Mouse (Mus musculus): ENCODE results near the gene Mgrn1.

The Mgrn1 gene

GRCm38 (mm10) chr16:4940311-4940850 lies 54.3 kb downstream of the Mgrn1 start:
- no peak for DNase-seq (ENCODE audit: low spot score)

DNA sequence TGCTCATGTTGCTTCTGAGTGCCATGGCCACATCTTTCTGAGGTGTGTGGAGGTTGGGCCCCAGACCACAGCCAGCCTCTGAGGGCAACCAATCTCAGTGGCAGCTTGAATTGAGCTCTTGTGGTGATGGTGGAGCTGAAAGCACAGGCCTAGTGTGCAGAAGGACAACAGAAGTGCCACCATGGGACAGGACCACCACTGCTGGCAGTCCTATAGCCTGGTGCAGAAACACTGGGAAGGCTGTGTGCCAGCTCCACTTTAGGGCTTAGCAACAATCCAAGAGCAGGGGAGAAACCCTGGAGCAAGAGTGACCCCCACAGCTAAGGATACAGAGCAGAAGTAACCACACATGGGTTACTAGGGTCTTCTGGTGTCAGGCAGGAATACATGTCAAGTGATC lies 55.0 kb downstream of the Mgrn1 start:
- no peak for DNase-seq (ENCODE audit: low spot score)

DNA sequence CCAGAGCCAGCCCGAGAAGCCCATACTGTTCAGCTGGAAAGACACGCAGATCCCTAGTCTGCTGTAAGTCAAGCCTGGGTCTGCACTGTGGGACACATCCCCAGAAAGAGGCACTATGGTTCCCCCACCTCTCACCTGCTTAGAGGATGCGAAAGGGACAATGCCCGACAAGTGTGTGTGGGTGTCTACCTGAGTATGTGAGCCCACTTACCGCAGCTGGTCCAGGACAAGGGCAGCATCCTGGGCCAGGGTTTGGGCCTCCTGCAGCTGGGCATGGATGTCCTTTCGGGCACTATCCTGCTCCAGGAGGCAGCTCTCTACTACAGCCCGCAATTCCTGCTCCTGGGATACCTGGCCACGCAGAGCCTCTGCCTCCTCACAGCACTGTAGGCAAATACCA lies 56.8 kb downstream of the Mgrn1 start:
- DNase-seq (ENCODE audit: low spot score), result no peak

- DNase-seq (ENCODE audit: low spot score), result no peak
Measured at GRCm38 (mm10) chr16:4943431-4943830, 57.4 kb downstream of the Mgrn1 start.

- no peak for DNase-seq (ENCODE audit: low spot score)
Measured at GRCm38 (mm10) chr16:4945415-4945814, 59.4 kb downstream of the Mgrn1 start.

DNA sequence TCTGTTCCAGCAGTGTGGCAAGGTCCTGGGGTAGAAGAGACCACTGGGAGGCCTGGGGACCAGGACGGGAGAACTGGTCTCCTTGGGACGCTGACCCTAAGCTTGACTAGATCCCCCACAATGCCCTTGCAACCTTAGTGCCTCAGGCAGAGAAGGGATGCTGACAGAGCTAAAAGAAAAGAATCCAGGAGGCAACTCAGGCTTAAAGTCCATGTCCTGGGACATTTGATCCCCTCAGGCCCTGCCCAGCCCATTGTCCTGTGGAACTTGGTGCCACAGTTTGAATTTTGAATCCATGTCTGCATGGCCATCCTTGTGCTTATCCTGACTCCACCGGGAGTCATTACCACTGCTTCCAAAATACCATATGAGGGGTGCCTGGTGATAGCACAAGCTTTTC lies 60.1 kb downstream of the Mgrn1 start:
- DNase-seq (ENCODE audit: low spot score), result no peak

DNA sequence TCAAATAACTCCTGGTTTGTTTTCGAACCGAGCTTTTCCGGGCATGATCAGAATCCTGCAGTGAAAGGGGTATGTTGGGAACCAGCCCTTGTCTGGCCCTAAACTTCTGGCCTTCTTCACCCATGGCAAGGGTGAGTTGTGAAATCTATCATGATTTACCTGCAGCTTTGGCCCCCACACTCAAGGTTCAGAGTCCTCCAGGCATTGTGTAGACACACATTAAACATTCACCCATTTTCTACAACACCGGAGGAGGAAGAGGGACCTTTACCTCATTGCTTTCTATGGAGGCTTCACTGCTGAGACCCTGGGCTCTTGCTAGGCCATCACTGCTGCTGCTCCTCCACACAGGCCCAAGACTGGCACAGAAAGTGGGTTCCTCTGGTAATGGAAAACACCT lies 61.3 kb downstream of the Mgrn1 start:
- no peak for DNase-seq (ENCODE audit: low spot score)

DNA sequence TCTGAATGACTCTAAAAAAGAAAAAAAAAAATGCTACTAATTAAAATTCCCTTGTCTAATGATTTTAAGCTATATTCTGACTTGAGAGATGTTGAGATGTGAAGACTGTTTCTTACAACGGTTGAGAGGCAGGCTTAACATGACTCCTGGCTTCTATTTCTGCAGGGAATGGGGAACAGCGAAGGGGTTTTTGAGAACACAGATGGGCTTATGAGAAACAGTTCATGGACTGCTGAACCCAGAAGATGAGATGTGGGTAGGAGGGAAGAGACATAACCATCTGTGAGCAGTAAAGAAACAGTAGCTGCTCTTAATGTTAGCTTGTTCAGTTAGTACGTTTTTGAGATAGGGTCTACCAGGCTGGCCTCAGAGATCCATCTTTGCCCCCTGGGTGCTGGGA lies 70.6 kb downstream of the Mgrn1 start:
- DNase-seq (ENCODE audit: low spot score), result no peak

DNA sequence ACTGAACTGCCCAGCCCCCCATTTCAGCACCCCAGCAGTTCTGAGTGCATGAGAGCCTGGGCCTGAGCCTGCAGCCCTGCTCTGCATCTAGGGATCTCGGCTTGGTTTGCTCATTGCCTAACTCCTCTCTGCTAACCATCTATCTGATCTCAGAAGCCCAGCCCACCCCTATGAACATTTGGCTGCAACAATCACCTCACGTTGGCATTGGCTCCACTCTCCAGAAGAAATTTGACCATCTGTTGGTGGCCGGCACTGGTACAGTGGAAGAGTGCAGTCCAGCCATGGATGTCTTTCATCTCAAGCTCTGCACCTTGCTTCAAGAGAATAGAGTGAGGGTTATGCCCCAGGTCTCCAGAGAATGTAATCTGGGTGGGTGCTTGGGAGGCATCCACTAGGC lies 71.4 kb downstream of the Mgrn1 start:
- no peak for DNase-seq (ENCODE audit: low spot score)

- DNase-seq (ENCODE audit: low spot score), result no peak
Measured at GRCm38 (mm10) chr16:4960260-4960659, 74.2 kb downstream of the Mgrn1 start.

DNA sequence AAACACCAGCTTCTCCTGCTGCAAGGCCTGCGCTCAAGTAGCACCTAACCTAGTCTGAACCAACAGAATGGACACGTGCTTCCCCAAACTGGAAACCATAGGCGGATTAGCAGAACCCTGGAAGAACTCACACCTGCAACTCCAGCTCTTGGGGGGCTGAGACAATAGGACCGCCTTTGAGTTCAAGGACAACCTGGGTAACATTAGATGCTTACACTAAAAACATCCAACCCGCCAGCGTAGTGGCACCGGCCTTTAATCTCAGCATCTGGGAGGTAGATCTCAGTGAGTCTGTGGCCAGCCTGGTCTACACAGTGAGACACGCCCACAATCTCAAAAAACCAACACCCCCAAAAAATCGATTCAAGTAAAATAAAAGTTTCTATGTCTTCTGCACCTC lies 77.3 kb downstream of the Mgrn1 start:
- no peak for DNase-seq (ENCODE audit: low spot score)

GRCm38 (mm10) chr16:4963797-4964709 lies 78.0 kb downstream of the Mgrn1 start, which contains the start of gene Anks3:
TSS of gene Anks3 (minus strand) at chr16:4964205.
- DNase-seq (ENCODE audit: low spot score), result peak; percentile 95

GRCm38 (mm10) chr16:4964731-4965391 lies 78.8 kb downstream of the Mgrn1 start:
- no peak for DNase-seq (ENCODE audit: low spot score)

DNA sequence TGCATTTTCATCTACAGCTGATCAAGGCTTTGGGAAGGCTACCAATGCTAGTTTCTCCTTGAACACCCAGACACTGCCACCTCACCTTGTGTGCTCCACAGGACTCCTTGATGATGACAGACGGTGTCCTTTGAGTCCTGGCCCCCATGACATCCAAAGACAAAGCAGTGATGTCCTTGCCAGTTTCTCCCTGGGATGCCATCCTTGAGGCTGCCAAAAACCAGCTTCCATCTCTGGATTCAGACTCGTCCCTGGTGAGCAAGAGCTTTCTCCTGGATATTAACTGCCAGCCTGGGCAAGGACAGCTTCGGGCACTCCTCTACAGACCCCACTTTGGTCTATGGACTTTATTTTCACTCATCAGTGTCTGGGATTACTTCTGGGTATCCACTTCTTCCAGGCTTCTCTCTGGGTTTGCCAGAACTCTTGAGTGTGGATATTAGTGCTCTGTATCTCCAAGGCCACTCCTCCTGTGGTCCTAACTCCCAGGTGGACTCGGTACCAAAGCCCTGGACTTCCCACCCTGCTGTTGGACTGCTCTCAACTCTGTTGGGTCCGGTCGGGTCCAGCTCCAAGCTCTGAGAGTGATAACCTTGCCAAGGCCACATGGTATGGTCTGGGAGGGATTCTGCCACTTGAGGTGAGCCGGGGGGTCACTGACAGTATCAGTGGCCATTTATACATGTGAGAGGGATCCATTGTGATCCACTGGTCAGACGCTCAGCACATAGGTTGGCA lies 79.5 kb downstream of the Mgrn1 start:
- no peak for DNase-seq (ENCODE audit: low spot score)

DNA sequence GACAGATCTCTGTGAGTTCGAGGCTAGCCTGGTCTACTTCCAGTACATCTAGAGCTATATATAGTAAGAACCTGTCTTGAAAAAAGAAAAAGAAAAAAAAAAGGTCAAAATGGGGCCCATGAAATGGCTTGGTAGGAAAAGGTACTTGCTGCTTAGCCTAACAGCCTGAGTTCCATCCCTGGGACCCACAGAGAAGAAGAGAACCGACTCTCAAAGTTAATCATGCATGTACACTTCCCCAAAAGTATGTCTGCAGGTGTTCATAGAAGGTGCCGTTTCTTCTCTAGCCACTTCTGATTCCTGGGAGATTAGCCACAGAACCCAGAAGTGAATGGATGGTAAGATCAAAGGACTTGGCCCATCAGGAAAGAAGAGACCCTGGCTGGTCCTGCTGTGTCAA lies 82.4 kb downstream of the Mgrn1 start:
- DNase-seq (ENCODE audit: low spot score), result no peak

DNA sequence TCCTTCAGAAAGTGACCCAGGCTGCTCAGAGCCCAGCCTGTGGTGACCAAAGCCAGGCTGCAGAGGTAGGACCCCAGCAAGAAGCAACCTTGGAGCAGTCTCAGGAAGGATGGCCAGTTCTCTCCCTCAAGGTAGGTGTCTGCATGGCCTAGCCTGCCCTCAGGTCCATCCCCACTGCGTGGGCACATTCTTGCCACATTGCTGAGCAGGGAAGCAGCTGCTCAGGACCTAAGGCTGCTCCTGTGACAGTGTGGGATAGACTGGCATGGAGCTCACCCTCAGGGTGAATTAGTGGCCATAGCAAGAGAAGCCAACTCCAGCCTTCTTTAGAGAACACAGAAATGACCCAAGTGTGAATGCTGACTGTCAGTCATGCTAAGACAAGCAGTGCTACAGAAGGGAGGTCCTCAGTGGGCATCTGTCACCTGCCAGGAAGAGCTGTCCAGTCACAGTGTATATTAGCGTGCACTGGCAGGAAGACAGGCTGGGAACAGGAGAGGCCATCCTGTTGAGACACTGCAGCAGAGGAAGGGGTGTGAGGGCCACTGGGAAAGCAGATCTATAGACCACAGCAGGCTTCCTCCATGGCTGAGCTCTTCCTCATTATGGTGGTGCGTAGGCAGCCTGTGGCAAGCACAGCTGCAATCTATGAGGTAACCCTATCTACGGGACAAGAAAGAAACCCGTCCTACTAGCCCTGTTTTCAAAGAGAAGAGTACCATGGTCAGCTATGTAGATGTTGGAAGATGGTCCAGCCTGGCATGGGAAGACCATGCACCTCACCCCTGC lies 83.2 kb downstream of the Mgrn1 start:
- no peak for DNase-seq (ENCODE audit: low spot score)

DNA sequence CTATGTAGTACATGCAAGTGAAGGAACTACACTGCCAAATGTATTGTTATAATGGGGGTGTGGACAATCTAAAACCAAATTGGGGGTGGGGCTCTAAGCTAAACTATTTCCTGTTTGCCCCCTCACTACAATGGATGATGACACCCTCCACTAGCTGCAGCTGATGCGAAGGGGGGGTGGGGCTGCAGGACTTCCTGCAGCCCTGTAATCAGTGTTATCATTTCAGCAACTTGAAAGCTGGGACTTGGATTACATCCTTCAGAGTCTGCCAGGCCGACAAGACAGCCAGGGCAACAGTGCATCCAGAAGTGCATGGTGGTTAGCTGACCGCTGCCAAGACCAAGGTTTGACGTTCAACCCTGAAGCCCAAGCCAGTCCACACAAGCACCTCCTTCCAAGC lies 85.6 kb downstream of the Mgrn1 start:
- no peak for DNase-seq (ENCODE audit: low spot score)

DNA sequence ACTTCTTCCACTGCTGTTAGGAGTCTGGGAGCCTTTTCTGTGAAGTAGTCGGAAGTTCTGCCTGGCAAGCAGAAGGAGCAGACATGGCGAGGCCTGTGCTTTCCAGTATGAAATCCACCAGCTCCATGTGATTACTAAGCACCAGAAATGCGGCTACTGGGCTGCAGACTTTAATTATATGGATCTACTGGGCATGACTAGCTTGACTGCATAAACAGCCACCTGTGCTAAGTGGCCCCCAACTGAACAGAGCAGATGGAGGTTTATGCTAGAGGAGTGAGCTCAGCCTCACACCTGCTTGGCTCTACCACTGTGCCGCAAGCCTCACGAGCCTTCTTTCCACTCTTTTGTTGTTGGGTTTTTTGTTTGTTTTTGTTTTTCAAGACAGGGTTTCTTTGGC lies 88.5 kb downstream of the Mgrn1 start:
- DNase-seq (ENCODE audit: low spot score), result no peak

GRCm38 (mm10) chr16:4976180-4976579 lies 90.1 kb downstream of the Mgrn1 start:
- no peak for DNase-seq (ENCODE audit: low spot score)

DNA sequence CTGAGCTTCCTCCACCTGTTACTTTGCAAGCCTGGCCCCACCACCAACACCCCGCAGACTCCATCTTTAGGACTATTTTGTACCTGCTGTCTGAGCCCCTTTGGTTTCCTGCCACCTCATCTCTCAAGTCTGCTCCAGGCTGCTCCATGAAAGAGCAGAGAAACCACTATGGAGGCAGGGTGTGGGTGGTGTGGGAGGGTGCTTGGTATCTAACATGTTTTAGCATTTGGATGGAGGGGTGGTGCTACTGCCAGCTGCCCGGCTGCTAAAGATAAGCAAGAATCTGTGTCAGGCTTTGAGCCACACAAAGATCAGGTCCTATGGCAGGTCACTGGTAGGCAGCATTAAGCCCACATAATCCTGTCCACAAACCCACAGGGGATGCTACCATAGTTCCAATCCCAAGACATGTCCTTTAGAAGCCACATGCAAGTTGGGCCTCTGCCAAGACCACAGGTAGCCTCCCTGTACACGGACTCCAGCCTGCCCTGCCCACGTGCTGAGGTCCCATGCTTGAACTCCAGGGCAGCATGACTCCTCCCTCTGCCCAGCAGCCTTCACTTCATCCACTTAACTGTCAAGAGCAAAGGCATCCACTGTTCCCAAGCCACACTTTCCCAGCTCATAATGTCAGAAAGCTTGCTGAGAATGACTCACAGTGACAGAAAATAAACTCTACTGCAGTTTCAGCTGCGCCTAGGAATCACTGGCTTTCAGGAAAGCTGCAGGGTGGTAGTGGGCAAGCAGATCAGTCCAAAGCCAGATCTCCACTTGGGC lies 92.4 kb downstream of the Mgrn1 start:
- no peak for DNase-seq (ENCODE audit: low spot score)
